Mouse (Mus musculus) cortical plate, adult 2 months (tissue): ENCODE measurements around the gene Nsl1.

Experiments
- CTCF ChIP-seq: fragments of 200-500 bp; IDR thresholded peaks from 2 replicates; pipeline ENCODE4 v1.5.1; 2011; ENCODE audit warnings: mild to moderate bottlenecking, control low read depth, low read length; ENCODE audit not compliant: insufficient read depth; ENCODE audit errors: extremely low read depth
- POLR2A ChIP-seq: fragments of 200-500 bp; IDR thresholded peaks from 2 replicates; pipeline ENCODE4 v1.6.1; 2011; ENCODE audit warnings: mild to moderate bottlenecking, low read length, control low read depth; ENCODE audit not compliant: insufficient read depth; ENCODE audit errors: extremely low read depth

- no peak for TF ChIP-seq CTCF
- no peak for TF ChIP-seq POLR2A
These were observed 1.7 kb downstream of the Nsl1 start for GRCm38 (mm10) chr1:191064535-191064934.
